Mouse (Mus musculus) heart, postnatal 0 days (tissue): ENCODE measurements around the gene Mgll.

Source experiments
- CTCF ChIP-seq: IDR thresholded peaks from 2 replicates; pipeline ENCODE4 v1.5.1; 2016; ENCODE audit warnings: antibody characterized with exemption, control low read depth, low read depth
- EP300 ChIP-seq: IDR thresholded peaks from 2 replicates; pipeline ENCODE4 v1.6.1; 2016; ENCODE audit warnings: antibody characterized with exemption, low read depth

DNA sequence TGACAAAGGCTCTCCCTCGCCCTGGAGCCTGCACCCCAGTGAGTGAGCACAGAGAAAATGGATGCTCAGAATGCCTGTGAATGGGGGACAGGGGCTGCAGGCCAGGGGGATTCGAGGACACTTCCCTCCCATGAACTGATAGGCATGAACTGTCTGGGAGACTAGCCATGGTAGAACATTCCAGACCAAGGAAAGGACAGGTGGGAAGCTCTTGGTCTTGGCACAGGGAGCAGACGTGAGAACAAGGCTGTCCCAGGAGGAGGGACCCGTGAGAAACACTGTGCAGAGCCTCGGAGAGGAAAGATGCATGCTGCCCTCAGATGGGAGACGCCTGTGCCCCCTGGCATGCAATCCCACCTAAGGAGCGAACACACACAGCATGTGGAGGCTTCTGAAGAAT, 100.0 kb downstream of the Mgll start:
- TF ChIP-seq CTCF (no peak), EP300 (no peak)
